Mouse (Mus musculus) ES-Bruce4 (cell line): ENCODE results near the gene Prima1.

Experiments used
- EP300 ChIP-seq: IDR thresholded peaks from 2 replicates; pipeline ENCODE4 v1.6.1; 2011; ENCODE audit warnings: low read depth, low read length; ENCODE audit not compliant: insufficient read depth
- POLR2A ChIP-seq: IDR thresholded peaks from one replicate; pipeline ENCODE4 v1.8.1; 2011; ENCODE audit warnings: low read length; ENCODE audit not compliant: insufficient read depth

DNA sequence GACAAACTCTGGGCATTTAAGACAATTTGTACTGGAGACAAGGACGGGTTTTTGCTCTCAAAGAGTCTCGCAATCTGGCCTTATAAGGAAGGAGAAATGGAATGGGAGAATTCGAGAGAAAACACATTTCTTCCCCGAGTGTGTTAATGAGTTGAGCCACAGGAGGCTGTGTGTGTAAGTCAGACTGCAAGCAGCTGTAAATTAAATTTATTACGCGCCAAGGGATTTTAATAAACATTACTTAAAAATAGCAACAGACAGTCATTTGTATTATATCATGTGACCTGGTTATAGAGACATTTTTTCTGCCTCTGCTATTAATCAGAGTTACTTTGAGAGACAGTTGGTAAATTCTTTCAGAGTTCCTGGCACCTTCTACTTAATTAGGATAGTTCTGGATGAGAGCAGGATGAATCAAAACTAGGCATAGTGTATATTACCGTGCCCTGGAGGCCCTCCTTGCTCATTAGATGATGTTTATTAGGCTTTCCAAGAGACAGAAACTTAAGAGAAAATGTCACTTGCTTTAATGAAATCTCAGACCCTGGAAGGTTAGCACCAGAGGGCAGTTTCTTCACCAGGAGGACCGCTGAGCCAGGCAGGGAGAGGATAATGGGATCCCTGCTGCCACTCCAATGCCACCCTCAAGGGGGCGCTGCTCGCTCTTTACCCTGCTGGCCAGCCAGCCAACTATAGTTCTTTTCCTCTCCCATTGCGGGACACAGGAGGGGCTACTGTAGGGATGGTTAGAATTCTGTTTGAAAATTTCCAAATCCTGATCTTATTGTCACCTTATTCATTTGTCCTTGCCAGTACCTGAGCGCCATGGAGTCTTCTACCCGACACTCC, 20.3 kb upstream of the Prima1 start:
- no peak for TF ChIP-seq POLR2A
- TF ChIP-seq EP300: no peak
